In genomic region chr5:114046151-114046550, GRCm38 (mm10) we compare ENCODE assay signal across 23 mouse cellular contexts. TPM values are rescaled to one million over a fixed set of nuclear protein-coding genes. Genes with fewer than 3 reads are reported as not detected.
"Had no signal": no experiment of that assay in that cellular context is flagged by ENCODE, and none has a peak within 500 bp of the region (broad histone marks: within the 10 kb centered on the region; RNA-seq: fewer than 3 reads in every experiment).

No protein-coding gene starts in this region.

- H3K9me3 ChIP-seq: midbrain, embryonic 10.5 days; midbrain, embryonic 12.5 days; neural tube, embryonic 13.5 days; neural tube, embryonic 15.5 days had no signal

- H3K4me3 ChIP-seq: midbrain, embryonic 10.5 days; midbrain, embryonic 12.5 days; myocyte; neural tube, embryonic 13.5 days; neural tube, embryonic 15.5 days had no signal

- H3K4me2 ChIP-seq: lung, embryonic 14.5 days; midbrain, embryonic 12.5 days; neural tube, embryonic 13.5 days; neural tube, embryonic 15.5 days had no signal

- DNase-seq: lung, adult 18-20 months; lung, embryonic 14.5 days; lung, postnatal 10 days; lung, postnatal 4 days; midbrain, embryonic 14.5 days; retina, postnatal 1 day; right cerebral cortex, adult 18-20 months; right cerebral cortex, postnatal 25 days; right cerebral cortex, postnatal 4 days; spleen, adult 18-20 months; thymus, adult 18-20 months; thymus, postnatal 14 days; thymus, postnatal 36 days had no signal

- H3K9ac ChIP-seq: lung, embryonic 14.5 days; midbrain, embryonic 12.5 days; neural tube, embryonic 13.5 days; neural tube, embryonic 15.5 days had no signal

- H3K27ac ChIP-seq: midbrain, embryonic 10.5 days; midbrain, embryonic 12.5 days; neural tube, embryonic 13.5 days; neural tube, embryonic 15.5 days had no signal

- H3K27me3 ChIP-seq: neural tube, embryonic 13.5 days; neural tube, embryonic 15.5 days had no signal

- H3K36me3 ChIP-seq: midbrain, embryonic 10.5 days had no signal

RNA-seq across cellular contexts. Expression of gene Dao, which starts 42.6 kb away (rescaled TPM):
- total RNA-seq: megakaryocyte, adult 5-6 weeks; megakaryocyte-erythroid progenitor cell, adult 5-6 weeks had no signal
- polyA plus RNA-seq: lung, embryonic 14.5 days; lung, embryonic 16.5 days; midbrain, embryonic 10.5 days; midbrain, embryonic 12.5 days; midbrain, embryonic 14.5 days; myocyte; neural tube, embryonic 11.5 days; neural tube, embryonic 13.5 days; neural tube, embryonic 15.5 days had no signal

RNA-seq across cellular contexts. Expression of gene Svop, which starts 45.2 kb away (rescaled TPM):
- total RNA-seq: megakaryocyte, adult 5-6 weeks; megakaryocyte-erythroid progenitor cell, adult 5-6 weeks had no signal
- polyA plus RNA-seq: thymus, postnatal 0 days had no signal
